Mouse (Mus musculus) hindbrain, postnatal 0 days (tissue): ENCODE measurements around the gene Ephb1. TPM values are rescaled to one million over a fixed set of nuclear protein-coding genes. Genes with fewer than 3 reads are reported as not detected.

Experiments used
- ATAC-seq: fragments of 200-750 bp; cut with Nextera tagmentation; 2 replicates; pipeline ENCODE4 v1.8.0; 2017; ENCODE audit warnings: mild to moderate bottlenecking, moderate TSS enrichment, moderate library complexity
- DNase-seq: peaks from one replicate; pipeline ENCODE4 v3.0.0-alpha.2; 2015; ENCODE audit warnings: low spot score
- H3K27ac ChIP-seq: fragments of 300-500 bp; sonication (generic); 2 replicates; pipeline ENCODE4 v1.5.1; 2014; ENCODE audit warnings: mild to moderate bottlenecking
- H3K27me3 ChIP-seq: fragments of 300-500 bp; sonication (generic); 2 replicates; pipeline ENCODE4 v1.6.1; 2014; ENCODE audit warnings: low read length, mixed read lengths; ENCODE audit not compliant: insufficient read depth
- H3K36me3 ChIP-seq: fragments of 300-500 bp; sonication (generic); 2 replicates; pipeline ENCODE4 v1.6.1; 2014; ENCODE audit warnings: low read length, mixed read lengths; ENCODE audit not compliant: insufficient read depth
- H3K4me1 ChIP-seq: fragments of 300-500 bp; sonication (generic); 2 replicates; pipeline ENCODE4 v1.6.1; 2014; ENCODE audit warnings: antibody characterized with exemption, low read length, mixed read lengths; ENCODE audit not compliant: insufficient read depth
- H3K4me2 ChIP-seq: fragments of 300-500 bp; sonication (generic); 2 replicates; pipeline ENCODE4 v1.6.1; 2014; ENCODE audit warnings: low read depth, mild to moderate bottlenecking, low read length, moderate library complexity, mixed read lengths
- H3K4me3 ChIP-seq: fragments of 300-500 bp; sonication (generic); 2 replicates; pipeline ENCODE4 v1.5.1; 2014; ENCODE audit warnings: low read length
- H3K9ac ChIP-seq: fragments of 300-500 bp; sonication (generic); replicated peaks from 2 replicates; pipeline ENCODE4 v1.6.1; 2014; ENCODE audit warnings: mild to moderate bottlenecking, low read length, moderate library complexity, mixed read lengths
- H3K9me3 ChIP-seq: fragments of 300-500 bp; sonication (generic); 2 replicates; pipeline ENCODE4 v1.6.1; 2016; ENCODE audit warnings: low read length, mixed read lengths
- CTCF ChIP-seq: IDR thresholded peaks from 2 replicates; pipeline ENCODE4 v1.5.1; 2016; ENCODE audit warnings: antibody characterized with exemption, control low read depth, low read depth
- WGBS: fragments of 180-500 bp; shearing (Covaris S2); extraction: QIAGEN DNeasy Blood & Tissue Kit; methylation state at CpG from one replicate; pipeline ENCODE4 v1.1.7; 2014; 5-methylcytosine and 5-hydroxymethylcytosine counted together
- polyA plus RNA-seq: library from polyadenylated mRNA; unstranded; fragments of >200 nt; fragmentation: Nextera tagmentation; extraction: Ambion mirVana; gene quantifications from 2 replicates; pipeline ENCODE4 v1.2.1, GENCODE M21; 2015
- total RNA-seq: library from RNA; depleted of rRNA; stranded (reverse); fragments of >200 nt; gene quantifications from 2 replicates; pipeline ENCODE4 v1.2.3, GENCODE M21; 2014

The Ephb1 gene
- total and polyA plus RNA-seq, 2 experiments from 2014 or later: 39.6 to 50.3 TPM

DNA sequence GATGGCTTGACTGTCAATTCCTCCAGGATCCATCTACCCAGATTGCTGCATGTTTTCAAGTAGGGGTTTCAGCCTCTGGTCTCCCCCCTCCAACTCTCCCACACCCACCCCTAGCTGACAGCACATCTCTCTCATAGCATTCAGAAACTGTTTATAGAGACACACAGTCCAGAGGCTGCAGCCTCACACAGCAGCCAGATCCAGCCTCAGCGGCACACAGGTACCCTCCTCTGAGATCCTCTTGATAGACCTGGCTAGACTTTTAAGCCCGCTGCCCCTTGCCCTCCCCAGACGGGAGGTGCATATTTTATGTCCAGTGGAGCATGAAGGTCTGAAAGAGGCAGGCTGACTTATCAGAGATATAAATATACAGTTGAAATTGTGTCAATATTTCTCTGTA lies 228.0 kb downstream of the Ephb1 start:
- no peak overlapping the region for H3K27ac ChIP-seq
- H3K4me3 ChIP-seq: no peak overlapping the region
- no peak for DNase-seq
- H3K9ac ChIP-seq: no peak overlapping the region
- ATAC-seq: no peak
- no peaks in the 10 kb centered on the region for H3K36me3 ChIP-seq
- no peak for TF ChIP-seq CTCF
- H3K27me3 ChIP-seq: no peaks in the 10 kb centered on the region
- 56% methylated on average over 3 of the region's 3 CpGs for WGBS
- H3K9me3 ChIP-seq: no peaks in the 10 kb centered on the region
- H3K4me1 ChIP-seq: no peaks in the 10 kb centered on the region
- no peak overlapping the region for H3K4me2 ChIP-seq

DNA sequence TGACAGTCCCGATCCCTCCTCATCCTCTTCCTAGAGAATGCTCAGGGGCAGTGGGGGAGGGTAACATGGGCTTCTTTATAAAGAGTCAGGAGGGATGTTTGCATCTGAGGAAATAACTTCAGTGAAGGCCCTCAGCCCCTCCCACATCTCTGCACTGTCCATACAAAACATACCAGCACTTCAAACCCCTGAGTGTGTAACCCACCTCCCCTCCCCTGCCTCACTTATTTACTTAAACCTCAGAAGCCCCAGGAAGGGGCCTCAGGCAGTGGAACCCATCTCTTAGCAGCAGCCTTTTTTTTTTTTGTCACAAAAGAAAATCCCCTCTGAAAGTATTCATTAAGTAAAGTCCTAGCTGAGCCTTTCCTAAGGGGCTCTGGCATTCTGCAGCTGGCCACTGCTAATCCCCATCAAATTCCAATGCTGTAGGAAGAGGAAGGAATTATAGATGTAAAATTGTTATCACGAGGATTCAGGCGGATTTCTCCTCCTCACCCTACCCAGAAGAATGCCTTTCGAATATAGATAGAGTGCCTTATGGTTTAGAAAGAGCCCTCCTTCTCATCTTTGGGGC lies 231.5 kb downstream of the Ephb1 start:
- Histone ChIP-seq H3K27ac (no peak overlapping the region), H3K9ac (no peak overlapping the region), H3K4me2 (no peak overlapping the region), H3K36me3 (no peaks in the 10 kb centered on the region), H3K9me3 (no peaks in the 10 kb centered on the region), H3K4me3 (no peak overlapping the region), H3K27me3 (no peaks in the 10 kb centered on the region), H3K4me1 (no peaks in the 10 kb centered on the region)
- WGBS: 38% methylated on average over 4 of the region's 4 CpGs
- no peak for ATAC-seq
- no peak for TF ChIP-seq CTCF
- no peak for DNase-seq

- H3K27ac ChIP-seq: no peak overlapping the region
- H3K4me1 ChIP-seq: no peaks in the 10 kb centered on the region
- DNase-seq (no peak), ATAC-seq (no peak)
- no peak overlapping the region for H3K4me3 ChIP-seq
- H3K9me3 ChIP-seq: no peaks in the 10 kb centered on the region
- H3K36me3 ChIP-seq: no peaks in the 10 kb centered on the region
- no peak overlapping the region for H3K4me2 ChIP-seq
- peak; percentile 11; the same call in 1 of the 2 replicates for TF ChIP-seq CTCF
- 81% methylated on average over 3 of the region's 3 CpGs for WGBS
- no peak overlapping the region for H3K9ac ChIP-seq
- no peaks in the 10 kb centered on the region for H3K27me3 ChIP-seq
Measured at GRCm38 (mm10) chr9:102119422-102119821, 235.1 kb downstream of the Ephb1 start.

GRCm38 (mm10) chr9:102115326-102115725 lies 239.2 kb downstream of the Ephb1 start:
- Histone ChIP-seq H3K9ac (no peak overlapping the region), H3K27me3 (no peaks in the 10 kb centered on the region), H3K4me3 (no peak overlapping the region), H3K4me2 (no peak overlapping the region), H3K36me3 (no peaks in the 10 kb centered on the region), H3K9me3 (no peaks in the 10 kb centered on the region), H3K4me1 (no peaks in the 10 kb centered on the region), H3K27ac (no peak overlapping the region)
- 71% methylated on average over 10 of the region's 10 CpGs for WGBS
- peak; percentile 40; the same call in 1 of the 2 replicates for ATAC-seq
- DNase-seq: peak; percentile 23
- no peak for TF ChIP-seq CTCF

DNA sequence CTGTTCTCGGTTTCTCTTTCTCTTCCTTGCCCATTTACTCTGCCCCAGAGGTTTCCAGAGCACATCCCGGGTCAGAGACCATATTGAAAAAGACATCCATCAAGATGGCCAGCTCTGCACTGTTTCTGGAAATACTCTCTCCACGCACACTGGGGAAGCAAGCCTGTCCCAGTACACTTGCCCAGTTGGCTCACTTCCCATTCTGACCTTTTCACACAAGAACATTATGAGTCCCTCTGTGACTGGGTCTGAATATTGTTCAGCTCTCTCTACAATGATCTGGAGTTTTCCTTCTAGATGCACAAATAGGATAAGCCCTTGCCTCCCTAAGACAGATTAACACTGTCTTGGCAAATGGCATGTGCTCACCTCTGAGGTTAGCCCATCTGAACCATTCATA lies 243.0 kb downstream of the Ephb1 start:
- no peaks in the 10 kb centered on the region for H3K36me3 ChIP-seq
- no peak overlapping the region for H3K9ac ChIP-seq
- H3K9me3 ChIP-seq: no peaks in the 10 kb centered on the region
- no peaks in the 10 kb centered on the region for H3K27me3 ChIP-seq
- no peak overlapping the region for H3K4me3 ChIP-seq
- no peaks in the 10 kb centered on the region; the same call in 1 of the 2 replicates for H3K4me1 ChIP-seq
- no peak for TF ChIP-seq CTCF
- H3K27ac ChIP-seq: no peak overlapping the region
- DNase-seq: no peak
- 59% methylated on average over 3 of the region's 3 CpGs for WGBS
- no peak overlapping the region for H3K4me2 ChIP-seq
- ATAC-seq: no peak

- TF ChIP-seq CTCF: peak; percentile 43
- Histone ChIP-seq H3K4me2 (no peak overlapping the region), H3K27me3 (no peaks in the 10 kb centered on the region), H3K4me1 (no peaks in the 10 kb centered on the region; the same call in 1 of the 2 replicates), H3K36me3 (no peaks in the 10 kb centered on the region), H3K4me3 (no peak overlapping the region), H3K9me3 (no peaks in the 10 kb centered on the region), H3K9ac (no peak overlapping the region), H3K27ac (no peak overlapping the region)
- WGBS: 32% methylated on average over 3 of the region's 3 CpGs
- ATAC-seq: peak; percentile 24; the same call in 1 of the 2 replicates
- DNase-seq: peak; percentile 54
Measured at GRCm38 (mm10) chr9:102107978-102108377, 246.5 kb downstream of the Ephb1 start.

GRCm38 (mm10) chr9:102107213-102107612 lies 247.3 kb downstream of the Ephb1 start:
- no peaks in the 10 kb centered on the region for H3K27me3 ChIP-seq
- H3K36me3 ChIP-seq: no peaks in the 10 kb centered on the region
- no peak overlapping the region for H3K4me3 ChIP-seq
- WGBS: 48% methylated on average over 2 of the region's 2 CpGs
- no peak overlapping the region for H3K9ac ChIP-seq
- H3K27ac ChIP-seq: no peak overlapping the region
- no peaks in the 10 kb centered on the region; the same call in 1 of the 2 replicates for H3K4me1 ChIP-seq
- ATAC-seq (no peak), DNase-seq (no peak)
- H3K9me3 ChIP-seq: no peaks in the 10 kb centered on the region
- TF ChIP-seq CTCF: no peak
- no peak overlapping the region for H3K4me2 ChIP-seq
